Mouse (Mus musculus) bone marrow macrophage, adult 2 months (primary cell): Measurements from ENCODE around the gene Gstt2.

Experiments
- CTCF ChIP-seq: IDR thresholded peaks from 2 replicates; pipeline ENCODE4 v1.5.1; 2012; ENCODE audit warnings: low read depth, mild to moderate bottlenecking, low read length, moderate library complexity
- POLR2A ChIP-seq: IDR thresholded peaks from 2 replicates; pipeline ENCODE4 v1.6.1; 2012; ENCODE audit warnings: mild to moderate bottlenecking, low read depth, low read length, borderline replicate concordance

DNA sequence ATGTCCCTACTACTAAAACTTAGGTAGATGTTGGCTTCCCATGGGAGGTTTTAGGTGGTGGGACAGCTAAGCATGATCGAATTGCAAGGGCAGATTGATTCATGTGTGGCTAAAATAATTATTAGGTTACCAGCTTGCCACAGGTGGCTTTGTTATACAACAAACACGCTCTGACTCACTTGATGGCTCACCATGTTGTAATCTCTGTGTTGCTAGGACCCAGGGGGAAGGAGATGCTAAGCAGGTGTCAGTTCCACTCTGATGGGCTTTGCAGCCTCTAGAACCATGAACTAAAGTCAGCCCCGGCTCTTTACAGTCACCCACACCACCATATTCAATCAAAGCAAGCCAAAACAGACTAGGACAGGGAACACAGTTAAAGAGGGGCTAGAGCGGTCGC lies 17.3 kb downstream of the Gstt2 start:
- TF ChIP-seq CTCF (no peak), POLR2A (no peak)
